ENCODE assay signal across 10 mouse cellular contexts in genomic region chr9:21851084-21851483, GRCm38 (mm10). TPM values are rescaled to one million over a fixed set of nuclear protein-coding genes. Genes with fewer than 3 reads are reported as not detected.
DNase-seq lines count a peak whose midpoint lies in the region; ATAC-seq and TF ChIP-seq lines count a peak whose summit lies in the region.
"Had no signal": no experiment of that assay in that cellular context is flagged by ENCODE, and none has a peak within 500 bp of the region (broad histone marks: within the 10 kb centered on the region; RNA-seq: fewer than 3 reads in every experiment).

No protein-coding gene starts in this region.

- TF ChIP-seq POLR2A in kidney, adult 2 months (IDR thresholded peaks at IDR 0.05; ENCODE audit: low read depth, low read length) = no peak
- no peak for TF ChIP-seq POLR2A in ES-Bruce4 (IDR thresholded peaks at IDR 0.05; ENCODE audit: insufficient read depth, low read length)

- TF ChIP-seq CTCF in kidney, adult 2 months (conservative IDR thresholded peaks at IDR 0.05; ENCODE audit: insufficient read depth, insufficient read length, low read depth, low read length) = no peak
- TF ChIP-seq CTCF in ES-Bruce4 (IDR thresholded peaks at IDR 0.05; ENCODE audit: low read depth, low read length) = no peak

- H3K36me3 ChIP-seq in kidney, adult 2 months (ENCODE audit: control insufficient read depth, insufficient read depth, low read length) = no peaks in the 10 kb centered on the region
- peaks cover 4% of the 10 kb centered on the region for H3K36me3 ChIP-seq in ES-Bruce4 (ENCODE audit: control insufficient read depth, insufficient read depth, low read length, poor library complexity, severe bottlenecking)
- H3K36me3 ChIP-seq in embryonic facial prominence, embryonic 12.5 days = no peaks in the 10 kb centered on the region
- peaks cover 1% of the 10 kb centered on the region; the same call in 1 of the 2 replicates for H3K36me3 ChIP-seq in limb, embryonic 10.5 days

- ATAC-seq in embryonic facial prominence, embryonic 12.5 days (ENCODE audit: insufficient number of reproducible peaks, insufficient read depth, low FRiP score, low TSS enrichment) = no peak

- H3K4me1 ChIP-seq in kidney, adult 2 months (ENCODE audit: control insufficient read depth, insufficient read depth, low read length) = no peaks in the 10 kb centered on the region
- peaks cover 10% of the 10 kb centered on the region for H3K4me1 ChIP-seq in ES-Bruce4 (ENCODE audit: control insufficient read depth, insufficient read depth, low read length)
- H3K4me1 ChIP-seq in embryonic facial prominence, embryonic 12.5 days = peaks cover 36% of the 10 kb centered on the region
- H3K4me1 ChIP-seq in limb, embryonic 10.5 days = peaks cover 66% of the 10 kb centered on the region

- 57% methylated on average over 3 of the region's 3 CpGs for WGBS in kidney, adult 2 months
- WGBS in embryonic facial prominence, embryonic 12.5 days = 69% methylated on average over 3 of the region's 3 CpGs
- WGBS in limb, embryonic 10.5 days = 81% methylated on average over 3 of the region's 3 CpGs

- H3K4me2 ChIP-seq in embryonic facial prominence, embryonic 12.5 days (replicated peaks) = no peak overlapping the region

- H3K4me3 ChIP-seq in kidney, adult 2 months (ENCODE audit: insufficient read depth, low read depth, low read length) = peak overlapping the region; percentile 83; the same call in 1 of the 2 replicates
- H3K4me3 ChIP-seq in ES-Bruce4 (ENCODE audit: low read depth, low read length) = peak overlapping the region; percentile 83
- H3K4me3 ChIP-seq in embryonic facial prominence, embryonic 12.5 days = 0 out of 2 replicates have a peak overlapping the region, but pooled peaks have one; percentile 5
- peak overlapping the region; percentile 89 for H3K4me3 ChIP-seq in limb, embryonic 10.5 days

- no peak for TF ChIP-seq EP300 in ES-Bruce4 (IDR thresholded peaks at IDR 0.05; ENCODE audit: insufficient read depth, low read depth, low read length)

- H3K9me3 ChIP-seq in ES-Bruce4 (replicated peaks; ENCODE audit: control insufficient read depth, insufficient read depth, low read length, poor library complexity, severe bottlenecking) = no peaks in the 10 kb centered on the region
- H3K9me3 ChIP-seq in embryonic facial prominence, embryonic 12.5 days = no peaks in the 10 kb centered on the region
- no peaks in the 10 kb centered on the region for H3K9me3 ChIP-seq in limb, embryonic 10.5 days (replicated peaks)

- no peaks in the 10 kb centered on the region for H3K27me3 ChIP-seq in kidney, adult 2 months (replicated peaks; ENCODE audit: control insufficient read depth, insufficient read depth, low read length)
- no peaks in the 10 kb centered on the region for H3K27me3 ChIP-seq in ES-Bruce4 (ENCODE audit: control insufficient read depth, insufficient read depth, low read length, poor library complexity, severe bottlenecking)
- H3K27me3 ChIP-seq in embryonic facial prominence, embryonic 12.5 days = no peaks in the 10 kb centered on the region
- no peaks in the 10 kb centered on the region for H3K27me3 ChIP-seq in limb, embryonic 10.5 days (ENCODE audit: low read depth, poor library complexity, severe bottlenecking)

- peak overlapping the region; percentile 93; the same call in 1 of the 2 replicates for H3K9ac ChIP-seq in ES-Bruce4 (ENCODE audit: low read depth, poor library complexity, severe bottlenecking)
- no peak overlapping the region for H3K9ac ChIP-seq in embryonic facial prominence, embryonic 12.5 days

- DNase-seq in kidney, adult 2 months = peak; percentile 47
- no peak for DNase-seq in kidney, adult 9 months
- DNase-seq in limb, embryonic 10.5 days (ENCODE audit: low spot score) = no peak
- DNase-seq in embryo, embryonic 9.5 days (ENCODE audit: extremely low spot score) = no peak
- no peak for DNase-seq in adrenal gland, adult 2 months
- DNase-seq in urinary bladder, postnatal 36 days (ENCODE audit: low spot score in 2 of 2) = no peak

- H3K27ac ChIP-seq in kidney, adult 2 months (ENCODE audit: insufficient read depth, low read depth, low read length) = peak overlapping the region; percentile 59
- H3K27ac ChIP-seq in ES-Bruce4 (ENCODE audit: insufficient read depth, low read length) = peak overlapping the region; percentile 22
- H3K27ac ChIP-seq in embryonic facial prominence, embryonic 12.5 days = no peak overlapping the region
- peak overlapping the region; percentile 39; the same call in 1 of the 2 replicates for H3K27ac ChIP-seq in limb, embryonic 10.5 days

RNA-seq across cellular contexts. Expression of gene Dock6, which starts 1.4 kb away (rescaled TPM):
- polyA plus RNA-seq in kidney, adult 2 months (2012; rRNA removed) = 67.7 and 84.6 TPM in 2 replicates
- polyA plus RNA-seq in ES-Bruce4 (2011; ENCODE audit: insufficient read depth, insufficient read length, low read depth, missing spikeins) = 74.9 and 80.8 TPM in 2 replicates
- polyA plus RNA-seq in embryonic facial prominence, embryonic 12.5 days (2016; fragmentation: Nextera tagmentation; extraction: Ambion mirVana) = 30.8 and 33.3 TPM in 2 replicates
- polyA plus RNA-seq in limb, embryonic 10.5 days (2016; fragmentation: Nextera tagmentation; extraction: Ambion mirVana) = 46.0 and 52.0 TPM in 2 replicates
- 10 to 100 TPM; 32.9 to 37.0 TPM for total RNA-seq in adrenal gland, adult 2 months (2021)
- polyA plus RNA-seq in adrenal gland, adult 2 months (2012; rRNA removed) = 76.6 and 91.2 TPM in 2 replicates

RNA-seq across cellular contexts. Expression of gene Angptl8, which starts 15.8 kb away (rescaled TPM):
- 11.9 and 19.5 TPM in 2 replicates for polyA plus RNA-seq in kidney, adult 2 months (2012; rRNA removed)
- polyA plus RNA-seq in ES-Bruce4 (2011; ENCODE audit: insufficient read depth, insufficient read length, low read depth, missing spikeins) = not detected in 2 replicates
- 0.96 and 1.7 TPM in 2 replicates for polyA plus RNA-seq in embryonic facial prominence, embryonic 12.5 days (2016; fragmentation: Nextera tagmentation; extraction: Ambion mirVana)
- polyA plus RNA-seq in limb, embryonic 10.5 days (2016; fragmentation: Nextera tagmentation; extraction: Ambion mirVana) = 1.2 and 1.6 TPM in 2 replicates
- total RNA-seq in adrenal gland, adult 2 months (2021) = 1 to 10 TPM; 8.1 to 8.7 TPM
- 26.5 and 55.8 TPM in 2 replicates for polyA plus RNA-seq in adrenal gland, adult 2 months (2012; rRNA removed)
- total RNA-seq: hematopoietic stem cell, adult 5-6 weeks had no signal
- polyA plus RNA-seq: brain, embryonic 14.5 days had no signal

RNA-seq across cellular contexts. Expression of gene Kank2, which starts 52.5 kb away (rescaled TPM):
- polyA plus RNA-seq in kidney, adult 2 months (2012; rRNA removed) = 21.8 and 23.6 TPM in 2 replicates
- 62.3 and 63.5 TPM in 2 replicates for polyA plus RNA-seq in ES-Bruce4 (2011; ENCODE audit: insufficient read depth, insufficient read length, low read depth, missing spikeins)
- 20.4 and 21.6 TPM in 2 replicates for polyA plus RNA-seq in embryonic facial prominence, embryonic 12.5 days (2016; fragmentation: Nextera tagmentation; extraction: Ambion mirVana)
- 22.7 and 24.2 TPM in 2 replicates for polyA plus RNA-seq in limb, embryonic 10.5 days (2016; fragmentation: Nextera tagmentation; extraction: Ambion mirVana)
- total RNA-seq in adrenal gland, adult 2 months (2021) = 10 to 100 TPM; 28.4 to 56.2 TPM
- 67.8 and 76.1 TPM in 2 replicates for polyA plus RNA-seq in adrenal gland, adult 2 months (2012; rRNA removed)

Comparison
In these comparisons a context has a peak if more than half of its experiments do, and no peak if none do; other contexts are left out.
1. H3K4me3 ChIP-seq: peak in every context shown above with its lines; median percentile 89 in limb, embryonic 10.5 days; 83 in kidney, adult 2 months; 83 in ES-Bruce4; 5 in embryonic facial prominence, embryonic 12.5 days.